Mouse (Mus musculus): ENCODE results near the gene Tyk2. TPM values are rescaled to one million over a fixed set of nuclear protein-coding genes. Genes with fewer than 3 reads are reported as not detected.
A peak's percentile ranks its signal among the peaks of the same experiment; 100 is the strongest.

The Tyk2 gene
- polyA plus RNA-seq, 1 experiment from 2014 or later = 6.2 TPM

DNA sequence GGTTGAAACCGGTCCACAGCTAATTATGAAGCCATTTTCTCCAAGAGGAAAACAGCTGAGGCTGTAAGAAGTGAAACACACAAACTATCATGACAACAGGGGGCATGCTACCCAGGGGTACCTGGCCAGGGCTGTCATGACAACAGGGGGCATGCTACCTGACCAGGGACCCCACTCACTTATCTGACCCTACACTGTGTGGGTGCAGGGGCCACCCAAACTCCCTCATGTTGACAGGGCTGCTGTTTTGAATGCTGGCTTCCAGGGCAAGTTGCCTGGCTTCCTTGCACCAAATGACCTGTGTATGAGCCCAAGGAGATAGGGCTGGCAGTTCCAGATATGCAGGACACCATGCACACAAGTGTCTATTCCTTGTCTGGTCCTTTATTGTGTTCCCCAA, 40.5 kb downstream of the Tyk2 start:
- peak overlapping the region; percentile 92 for H3K4me2 ChIP-seq
- no peak for DNase-seq
- no peaks in the 10 kb centered on the region for H3K9me3 ChIP-seq (replicated peaks)
- peaks cover 58% of the 10 kb centered on the region for H3K36me3 ChIP-seq
- H3K9ac ChIP-seq = peak overlapping the region; percentile 80
- H3K27ac ChIP-seq = peak overlapping the region; percentile 87
- peak overlapping the region; percentile 74 for H3K4me3 ChIP-seq (replicated peaks)
- ATAC-seq (ENCODE audit: low read depth) = no peak
- no peaks in the 10 kb centered on the region for H3K27me3 ChIP-seq
- peaks cover 50% of the 10 kb centered on the region for H3K4me1 ChIP-seq (replicated peaks)
- WGBS (ENCODE audit: insufficient replicate concordance) = 82% methylated on average over 1 of the region's 1 CpGs

DNA sequence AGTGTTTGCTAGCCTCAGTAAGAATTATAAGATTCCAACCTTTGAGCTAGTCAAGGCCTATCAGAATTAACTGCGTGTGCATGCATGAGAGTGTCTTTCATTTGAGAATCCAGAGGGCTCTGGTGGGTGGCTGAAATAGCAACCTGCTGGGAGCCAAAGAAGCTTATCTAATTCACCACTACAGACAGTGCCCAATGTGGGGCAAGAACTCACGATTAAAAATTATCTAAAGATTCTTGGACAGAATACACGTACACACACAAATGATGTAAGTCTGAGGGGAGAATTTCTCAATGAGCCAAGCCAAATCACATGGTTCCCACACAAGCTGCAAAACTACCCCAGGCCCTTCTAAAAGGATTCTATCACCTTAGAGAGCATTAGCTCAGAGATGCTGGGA, 47.7 kb downstream of the Tyk2 start:
- ATAC-seq (ENCODE audit: low read depth) (peak; percentile 57; the same call in 1 of the 2 replicates), DNase-seq (no peak)
- Histone ChIP-seq H3K9me3 (replicated peaks) (no peaks in the 10 kb centered on the region), H3K36me3 (peaks cover 96% of the 10 kb centered on the region), H3K4me2 (no peak overlapping the region), H3K27me3 (no peaks in the 10 kb centered on the region), H3K27ac (no peak overlapping the region), H3K9ac (no peak overlapping the region), H3K4me1 (replicated peaks) (peaks cover 39% of the 10 kb centered on the region), H3K4me3 (replicated peaks) (no peak overlapping the region)
- 45% methylated on average over 3 of the region's 3 CpGs for WGBS (ENCODE audit: insufficient replicate concordance)

DNA sequence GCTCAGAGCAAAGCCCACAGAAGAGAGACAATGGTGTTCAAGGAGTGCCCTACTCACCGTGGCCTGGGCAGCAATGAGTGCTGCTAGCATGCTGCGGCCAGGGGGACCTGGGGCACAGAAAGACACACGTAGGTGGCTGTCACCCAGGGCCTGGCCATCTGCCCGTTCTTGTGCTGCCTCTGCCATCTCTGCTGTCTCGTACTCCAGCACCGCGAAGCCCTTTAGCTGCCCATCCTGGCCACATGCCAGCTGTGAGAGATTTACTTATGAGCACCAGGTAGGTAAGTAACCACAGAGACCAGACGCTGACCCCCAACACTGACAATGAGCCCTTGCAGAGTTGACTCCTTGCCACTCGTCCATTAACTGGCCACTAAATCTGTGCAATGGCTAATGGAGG, 49.9 kb downstream of the Tyk2 start:
- no peak for ATAC-seq (ENCODE audit: low read depth)
- no peak for DNase-seq
- no peaks in the 10 kb centered on the region for H3K27me3 ChIP-seq
- peaks cover 32% of the 10 kb centered on the region for H3K4me1 ChIP-seq (replicated peaks)
- no peak overlapping the region for H3K4me2 ChIP-seq
- 87% methylated on average over 9 of the region's 9 CpGs for WGBS (ENCODE audit: insufficient replicate concordance)
- no peak overlapping the region for H3K4me3 ChIP-seq (replicated peaks)
- H3K9me3 ChIP-seq (replicated peaks) = no peaks in the 10 kb centered on the region
- H3K27ac ChIP-seq = no peak overlapping the region
- no peak overlapping the region for H3K9ac ChIP-seq
- H3K36me3 ChIP-seq = peaks cover 96% of the 10 kb centered on the region

DNA sequence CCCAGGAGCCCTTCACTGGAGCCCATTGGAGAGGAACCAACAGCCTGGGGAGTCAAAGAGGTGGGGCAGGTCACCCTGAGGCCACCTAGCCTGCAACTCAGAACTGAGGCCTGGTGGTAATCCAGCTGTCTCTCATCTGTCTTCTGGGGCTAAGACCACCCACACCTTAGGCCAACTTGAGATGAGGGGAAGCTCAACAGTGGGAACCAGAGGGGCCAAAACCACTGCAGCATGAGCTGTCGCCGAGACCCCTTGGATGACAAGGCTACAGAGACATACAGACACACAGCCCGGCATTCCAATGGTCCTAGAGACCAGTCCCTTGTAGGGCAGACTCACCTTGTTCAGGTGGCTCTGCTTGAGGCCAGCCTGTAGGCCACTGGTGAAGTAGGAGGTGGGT, 55.4 kb downstream of the Tyk2 start:
- Histone ChIP-seq H3K4me3 (replicated peaks) (no peak overlapping the region), H3K27me3 (no peaks in the 10 kb centered on the region), H3K4me2 (no peak overlapping the region), H3K27ac (no peak overlapping the region), H3K4me1 (replicated peaks) (peaks cover 34% of the 10 kb centered on the region), H3K9me3 (replicated peaks) (no peaks in the 10 kb centered on the region), H3K36me3 (peaks cover 75% of the 10 kb centered on the region), H3K9ac (no peak overlapping the region)
- DNase-seq = no peak
- no peak for ATAC-seq (ENCODE audit: low read depth)
- 84% methylated on average over 3 of the region's 3 CpGs for WGBS (ENCODE audit: insufficient replicate concordance)

DNA sequence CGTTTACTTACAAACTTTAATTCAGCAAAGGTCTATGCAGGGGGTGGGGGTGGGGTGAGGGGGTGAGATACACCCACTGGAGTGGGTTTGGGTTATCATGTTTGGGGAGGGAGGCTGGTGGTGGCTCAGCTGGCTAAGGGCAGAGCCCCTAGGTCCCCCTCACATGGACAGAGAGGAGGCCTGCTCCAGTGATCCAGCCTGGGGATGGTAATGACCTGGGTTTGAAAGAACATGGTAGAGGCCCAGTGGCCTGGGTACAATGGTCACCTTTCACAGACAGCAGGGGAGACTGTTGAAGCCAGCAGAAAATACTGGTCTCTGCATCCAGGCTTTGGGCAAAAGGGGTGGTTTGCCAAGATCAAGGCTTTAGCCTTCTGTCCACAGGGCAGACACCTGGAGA, 56.9 kb downstream of the Tyk2 start:
- Histone ChIP-seq H3K27ac (peak overlapping the region; percentile 62; the same call in 1 of the 2 replicates), H3K27me3 (no peaks in the 10 kb centered on the region), H3K36me3 (peaks cover 66% of the 10 kb centered on the region), H3K4me3 (replicated peaks) (no peak overlapping the region), H3K9ac (peak overlapping the region; percentile 26; the same call in 1 of the 2 replicates), H3K4me1 (replicated peaks) (peaks cover 37% of the 10 kb centered on the region), H3K9me3 (replicated peaks) (no peaks in the 10 kb centered on the region), H3K4me2 (peak overlapping the region; percentile 92)
- ATAC-seq (ENCODE audit: low read depth) = no peak
- 73% methylated on average over 1 of the region's 1 CpGs for WGBS (ENCODE audit: insufficient replicate concordance)
- DNase-seq = no peak

DNA sequence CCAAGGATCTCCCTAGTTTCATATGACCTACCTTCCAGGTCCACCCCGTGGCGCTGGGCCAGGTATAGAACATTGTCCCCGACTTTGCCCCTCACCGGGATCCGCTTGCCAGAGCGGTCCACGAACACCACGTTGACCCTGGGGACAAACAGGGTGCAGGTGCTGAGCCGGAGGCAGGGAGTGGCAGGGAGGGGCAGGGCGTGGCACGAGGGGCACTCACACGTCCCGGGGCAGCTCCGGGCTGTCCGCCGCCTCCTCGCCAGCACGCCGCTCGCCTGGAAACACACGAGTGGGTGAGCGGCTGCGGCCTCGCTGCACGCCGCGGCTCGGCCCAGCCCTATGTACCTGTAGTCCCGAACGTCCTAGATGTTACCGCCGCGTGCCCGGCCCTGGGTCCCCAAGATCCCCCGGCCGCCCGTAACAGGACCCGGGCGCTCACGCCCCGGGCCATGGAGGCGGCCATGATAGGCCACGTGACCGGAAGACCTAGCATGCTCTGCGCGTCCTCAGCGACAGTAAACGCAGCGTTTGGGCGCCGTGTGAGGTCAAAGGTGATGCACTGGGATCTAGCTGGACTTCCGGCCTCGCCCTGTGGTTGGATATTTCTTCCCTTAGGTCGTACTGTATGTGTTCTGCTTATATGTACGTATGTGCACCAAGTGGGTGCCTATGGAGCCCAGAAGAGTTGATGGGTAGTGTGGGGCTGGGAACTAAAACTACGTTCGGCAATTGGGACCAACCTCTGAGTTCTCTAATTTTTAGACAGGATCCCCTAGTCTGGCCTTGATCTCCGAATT, 57.8 kb downstream of the Tyk2 start, which contains the start of the genes Gm49373 and Fdx1l:
Gene Gm49373 (minus strand): TSS at position 53 of the 797 bp plus-strand sequence.
Gene Fdx1l (minus strand): TSS at position 571 of the 797 bp plus-strand sequence.
- Histone ChIP-seq H3K4me1 (replicated peaks) (peaks cover 37% of the 10 kb centered on the region), H3K9me3 (replicated peaks) (no peaks in the 10 kb centered on the region), H3K4me2 (peak within 1 kb of the TSS; percentile 92), H3K27me3 (no peaks in the 10 kb centered on the region), H3K36me3 (peaks cover 62% of the 10 kb centered on the region), H3K4me3 (replicated peaks) (peak within 1 kb of the TSS; percentile 87), H3K27ac (peak within 1 kb of the TSS; percentile 62), H3K9ac (peak within 1 kb of the TSS; percentile 84)
- WGBS (ENCODE audit: insufficient replicate concordance) = 3% methylated on average over 58 of the region's 58 CpGs
- DNase-seq = peak; percentile 77
- peak; percentile 92 for ATAC-seq (ENCODE audit: low read depth)

DNA sequence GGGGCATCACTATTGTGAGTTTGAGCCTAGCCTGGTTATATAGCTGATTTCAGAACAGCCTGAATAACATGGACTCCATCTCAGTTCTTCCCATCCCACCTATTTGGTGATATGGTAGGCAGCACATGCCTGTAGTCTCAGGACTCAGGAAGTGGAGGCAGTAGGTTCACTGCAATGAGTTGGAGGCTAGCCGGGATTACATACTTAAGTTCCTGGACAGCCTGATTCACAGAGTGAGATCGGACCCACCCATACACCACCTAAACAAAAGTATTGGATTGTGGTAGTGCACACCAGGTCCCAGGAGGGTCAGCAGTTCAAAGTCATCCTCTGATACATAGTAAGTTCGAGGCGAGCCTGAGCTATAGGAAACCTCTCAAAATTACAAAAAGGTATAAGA, 58.4 kb downstream of the Tyk2 start:
- H3K4me3 ChIP-seq (replicated peaks) = peak overlapping the region; percentile 87
- peak overlapping the region; percentile 92 for H3K4me2 ChIP-seq
- no peaks in the 10 kb centered on the region for H3K9me3 ChIP-seq (replicated peaks)
- H3K9ac ChIP-seq = peak overlapping the region; percentile 84
- no peaks in the 10 kb centered on the region for H3K27me3 ChIP-seq
- H3K4me1 ChIP-seq (replicated peaks) = peaks cover 37% of the 10 kb centered on the region
- H3K27ac ChIP-seq = peak overlapping the region; percentile 62
- WGBS (ENCODE audit: insufficient replicate concordance) = 3% methylated on average over 4 of the region's 4 CpGs
- DNase-seq (no peak), ATAC-seq (ENCODE audit: low read depth) (peak; percentile 22)
- H3K36me3 ChIP-seq = peaks cover 61% of the 10 kb centered on the region

DNA sequence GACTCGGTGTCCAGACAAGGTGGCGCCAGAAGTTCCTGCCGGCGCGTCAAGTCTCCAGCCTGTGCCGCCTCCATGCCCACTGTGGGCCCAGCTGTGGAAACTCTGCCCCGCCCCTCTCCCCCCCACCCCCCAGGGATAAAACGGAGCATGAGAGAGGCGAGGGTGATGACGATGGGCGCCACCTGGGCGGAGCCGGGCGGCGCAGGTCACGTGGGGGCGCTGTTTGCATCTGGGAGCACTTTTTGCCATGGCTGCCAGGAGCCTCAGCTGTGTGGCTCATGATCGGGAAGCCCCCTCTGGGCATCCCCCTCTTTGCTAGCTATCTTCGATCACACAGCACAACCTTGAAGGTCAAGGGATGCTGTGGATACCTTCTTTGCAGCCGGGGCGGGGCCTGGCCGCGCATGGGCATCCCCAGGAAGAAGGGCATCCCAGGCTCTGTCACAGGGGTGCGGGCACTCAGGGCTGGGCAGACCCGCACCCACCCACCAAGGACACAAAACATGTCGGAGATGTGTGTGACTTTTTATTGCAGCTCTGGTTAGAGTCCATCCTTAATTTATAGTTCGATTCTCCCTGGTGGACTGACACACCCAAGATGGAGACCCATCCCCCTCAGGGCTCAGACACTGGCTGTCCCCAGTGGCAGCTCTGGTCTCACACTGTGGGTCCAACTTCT, 63.9 kb downstream of the Tyk2 start, which contains the start of gene Zglp1:
Gene Zglp1 (minus strand): TSS at position 88 of the 679 bp plus-strand sequence.
- Histone ChIP-seq H3K9me3 (replicated peaks) (no peaks in the 10 kb centered on the region), H3K4me2 (no peak within 1 kb of the TSS), H3K36me3 (peaks cover 66% of the 10 kb centered on the region), H3K4me3 (replicated peaks) (no peak within 1 kb of the TSS), H3K27ac (no peak within 1 kb of the TSS), H3K27me3 (no peaks in the 10 kb centered on the region), H3K9ac (no peak within 1 kb of the TSS), H3K4me1 (replicated peaks) (peaks cover 20% of the 10 kb centered on the region)
- WGBS (ENCODE audit: insufficient replicate concordance) = 81% methylated on average over 27 of the region's 27 CpGs
- ATAC-seq (ENCODE audit: low read depth) = no peak
- DNase-seq = no peak

DNA sequence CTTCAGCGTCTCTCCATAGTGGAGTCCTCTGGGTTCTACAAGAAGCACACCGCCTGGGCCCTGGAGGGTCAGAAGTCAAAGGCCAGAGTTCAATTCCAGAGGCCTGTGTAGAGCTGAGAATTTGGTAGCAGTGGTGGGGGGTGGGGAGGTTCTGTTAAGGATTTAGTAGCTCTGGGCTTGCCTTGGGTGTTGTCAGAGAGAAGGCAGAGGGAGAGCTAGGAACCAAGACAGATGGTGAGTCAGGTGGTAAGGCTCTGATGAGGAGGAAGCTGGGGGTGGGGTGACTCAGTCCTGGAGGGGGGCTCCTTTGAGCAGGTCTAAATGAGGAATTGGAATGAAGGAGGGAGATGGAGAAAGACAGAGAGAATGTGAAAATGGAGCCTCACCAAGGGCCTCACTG, 68.1 kb downstream of the Tyk2 start:
- H3K4me1 ChIP-seq (replicated peaks) = peaks cover 5% of the 10 kb centered on the region; the same call in 1 of the 2 replicates
- DNase-seq (no peak), ATAC-seq (ENCODE audit: low read depth) (no peak)
- no peak overlapping the region for H3K9ac ChIP-seq
- 81% methylated on average over 2 of the region's 2 CpGs for WGBS (ENCODE audit: insufficient replicate concordance)
- H3K9me3 ChIP-seq (replicated peaks) = no peaks in the 10 kb centered on the region
- no peak overlapping the region for H3K4me2 ChIP-seq
- no peak overlapping the region for H3K27ac ChIP-seq
- no peak overlapping the region for H3K4me3 ChIP-seq (replicated peaks)
- H3K36me3 ChIP-seq = peaks cover 48% of the 10 kb centered on the region
- H3K27me3 ChIP-seq = no peaks in the 10 kb centered on the region
